In the genomic region with DNA sequence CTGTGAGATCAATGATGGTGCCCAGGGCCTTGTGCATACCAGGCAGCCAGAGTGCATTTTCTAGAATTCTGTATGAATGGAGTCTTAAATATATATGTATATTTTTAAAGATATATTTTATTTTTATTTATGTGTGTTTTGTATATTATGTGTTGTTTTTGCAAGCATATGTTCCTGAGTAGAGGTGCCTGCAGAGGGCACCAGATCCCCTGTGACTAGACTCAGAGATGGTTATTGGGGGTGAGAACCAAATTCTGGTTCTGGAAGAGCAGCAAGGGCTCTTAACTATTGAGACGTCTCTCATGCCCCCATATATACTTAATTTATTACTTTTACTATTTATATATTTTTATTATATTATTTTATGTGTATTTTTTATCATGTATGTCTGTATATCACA, we compare ENCODE assay signal across 24 mouse cellular contexts. TPM values are rescaled to one million over a fixed set of nuclear protein-coding genes. Genes with fewer than 3 reads are reported as not detected.
DNase-seq lines count a peak whose midpoint lies in the region; ATAC-seq and TF ChIP-seq lines count a peak whose summit lies in the region.
"Had no signal": no experiment of that assay in that cellular context is flagged by ENCODE, and none has a peak within 500 bp of the region (broad histone marks: within the 10 kb centered on the region; RNA-seq: fewer than 3 reads in every experiment).

No protein-coding gene starts in this region.

- no peaks in the 10 kb centered on the region for H3K27me3 ChIP-seq in spleen, adult 2 months (ENCODE audit: control insufficient read depth, insufficient read depth, low read length)
- H3K27me3 ChIP-seq in splenic B cell, adult 2 months (ENCODE audit: control insufficient read depth, insufficient read depth, low read length, poor library complexity, severe bottlenecking), result no peaks in the 10 kb centered on the region
- H3K27me3 ChIP-seq: embryonic facial prominence, embryonic 12.5 days; forebrain, embryonic 12.5 days; heart, embryonic 12.5 days had no signal

- H3K4me3 ChIP-seq in spleen, adult 2 months (ENCODE audit: extremely low read depth, insufficient read depth, insufficient read length), result no peak overlapping the region
- H3K4me3 ChIP-seq: embryonic facial prominence, embryonic 12.5 days; forebrain, embryonic 12.5 days; heart, embryonic 12.5 days; hindbrain, embryonic 10.5 days had no signal

- H3K4me1 ChIP-seq in spleen, adult 2 months (ENCODE audit: control insufficient read depth, insufficient read depth, insufficient read length), result peaks cover 36% of the 10 kb centered on the region; the same call in 1 of the 2 replicates
- H3K4me1 ChIP-seq: embryonic facial prominence, embryonic 12.5 days; forebrain, embryonic 12.5 days had no signal

- no peak for TF ChIP-seq POLR2A in spleen, adult 2 months (IDR thresholded peaks at IDR 0.05; ENCODE audit: low read depth, low read length)

- ATAC-seq in CD4-positive, CD25-positive, alpha-beta regulatory T cell, adult 4 months, result no peak
- ATAC-seq in activated CD4-positive, CD25-positive, alpha-beta regulatory T cell, adult 4 months, result no peak
- ATAC-seq: forebrain, postnatal 0 days had no signal

- H3K36me3 ChIP-seq in spleen, adult 2 months (ENCODE audit: control insufficient read depth, insufficient read depth, low read length), result no peaks in the 10 kb centered on the region
- no peaks in the 10 kb centered on the region for H3K36me3 ChIP-seq in splenic B cell, adult 2 months (ENCODE audit: control insufficient read depth, insufficient read depth, low read length, poor library complexity, severe bottlenecking)
- H3K36me3 ChIP-seq: embryonic facial prominence, embryonic 12.5 days; forebrain, embryonic 12.5 days; G1E; heart, embryonic 12.5 days; hindbrain, embryonic 10.5 days had no signal

- WGBS in spleen, adult 2 months, result 83% methylated on average over 1 of the region's 1 CpGs

- H3K27ac ChIP-seq in spleen, adult 2 months (ENCODE audit: insufficient read depth, low read length), result peak overlapping the region; percentile 40
- H3K27ac ChIP-seq: embryonic facial prominence, embryonic 12.5 days; forebrain, embryonic 12.5 days; hindbrain, embryonic 10.5 days; hindbrain, embryonic 14.5 days had no signal

- no peak for TF ChIP-seq CTCF in spleen, adult 2 months (IDR thresholded peaks at IDR 0.05; ENCODE audit: extremely low read depth, insufficient read depth, insufficient read length, insufficient replicate concordance)

- peak; percentile 54 for DNase-seq in CD4-positive, CD25-positive, alpha-beta regulatory T cell, adult 2 months (ENCODE audit: low read depth, low spot score)
- DNase-seq in spleen, adult 2 months (ENCODE audit: low read depth in 1 of 2, low spot score in 2 of 2), result no peak
- DNase-seq in spleen, postnatal 4 days (ENCODE audit: low spot score in 2 of 2), result no peak
- peak; percentile 59 for DNase-seq in thymus, postnatal 4 days
- DNase-seq in thymus, postnatal 36 days, result no peak
- peak; percentile 45 for DNase-seq in splenic B cell, adult 2 months (ENCODE audit: low read depth, low spot score)
- DNase-seq: adrenal gland, adult 8-10 months; adrenal gland, postnatal 36 days; cerebellum, adult 2 months; cerebellum, postnatal 14 days; embryo, embryonic 11 days; forebrain, postnatal 0 days; gastrocnemius, postnatal 14 days had no signal

RNA-seq across cellular contexts. Expression of a gene that starts 24.8 kb away (rescaled TPM):
- polyA plus RNA-seq in CD4-positive, CD25-positive, alpha-beta regulatory T cell, adult 4 months (2017; shearing (Covaris generic)), result 10 to 100 TPM; 20.1 to 45.4 TPM
- 116 and 178 TPM in 2 replicates for polyA plus RNA-seq in spleen, adult 2 months (2012; rRNA removed)
- 10 to 100 TPM; 18.6 to 38.6 TPM for polyA plus RNA-seq in activated CD4-positive, CD25-positive, alpha-beta regulatory T cell, adult 4 months (2017; shearing (Covaris generic))
- polyA plus RNA-seq: G1E had no signal

RNA-seq across cellular contexts. Expression of a gene that starts 27.2 kb away (rescaled TPM):
- under 1 TPM; 0.22 to 0.42 TPM for polyA plus RNA-seq in CD4-positive, CD25-positive, alpha-beta regulatory T cell, adult 4 months (2017; shearing (Covaris generic))
- 0.08 TPM in 2 replicates for polyA plus RNA-seq in spleen, adult 2 months (2012; rRNA removed)
- under 1 TPM; 0.28 to 0.37 TPM for polyA plus RNA-seq in activated CD4-positive, CD25-positive, alpha-beta regulatory T cell, adult 4 months (2017; shearing (Covaris generic))
- polyA plus RNA-seq: C2C12; cerebellum, adult 2 months; embryonic facial prominence, embryonic 12.5 days; forebrain, embryonic 12.5 days; forebrain, postnatal 0 days; G1E; gonadal fat pad, adult 2 months; heart, embryonic 12.5 days; heart, embryonic 16.5 days; hindbrain, embryonic 10.5 days; hindbrain, embryonic 14.5 days had no signal

RNA-seq across cellular contexts. Expression of a gene that starts 41.2 kb away (rescaled TPM):
- polyA plus RNA-seq in CD4-positive, CD25-positive, alpha-beta regulatory T cell, adult 4 months (2017; shearing (Covaris generic)), result 10 to 100 TPM; 28.4 to 32.1 TPM
- 22.2 and 33.5 TPM in 2 replicates for polyA plus RNA-seq in spleen, adult 2 months (2012; rRNA removed)
- polyA plus RNA-seq in activated CD4-positive, CD25-positive, alpha-beta regulatory T cell, adult 4 months (2017; shearing (Covaris generic)), result 10 to 100 TPM; 23.4 to 27.2 TPM

RNA-seq across cellular contexts. Expression of a gene that starts 51.8 kb away (rescaled TPM):
- not detected for polyA plus RNA-seq in CD4-positive, CD25-positive, alpha-beta regulatory T cell, adult 4 months (2017; shearing (Covaris generic))
- 1.2 and 1.3 TPM in 2 replicates for polyA plus RNA-seq in spleen, adult 2 months (2012; rRNA removed)
- not detected for polyA plus RNA-seq in activated CD4-positive, CD25-positive, alpha-beta regulatory T cell, adult 4 months (2017; shearing (Covaris generic))
- polyA plus RNA-seq: C2C12, G1E had no signal

Comparison
In these comparisons a context has a peak if more than half of its experiments do, and no peak if none do; other contexts are left out.
1. DNase-seq: peak in CD4-positive, CD25-positive, alpha-beta regulatory T cell, adult 2 months (single experiment), thymus, postnatal 4 days (single experiment) and splenic B cell, adult 2 months (single experiment); none in spleen, adult 2 months (0 of 2), spleen, postnatal 4 days (0 of 2) and thymus, postnatal 36 days (0 of 2).